Mouse (Mus musculus) urinary bladder, adult 18-20 months (tissue): ENCODE data around the gene Sema3g.

Experiments
- DNase-seq, 2 experiments: peaks; one replicate each; pipeline ENCODE4 v3.0.0; 2022; ENCODE audit warnings: low spot score in 2 of 2, mixed read lengths in 2 of 2

The Sema3g gene

DNA sequence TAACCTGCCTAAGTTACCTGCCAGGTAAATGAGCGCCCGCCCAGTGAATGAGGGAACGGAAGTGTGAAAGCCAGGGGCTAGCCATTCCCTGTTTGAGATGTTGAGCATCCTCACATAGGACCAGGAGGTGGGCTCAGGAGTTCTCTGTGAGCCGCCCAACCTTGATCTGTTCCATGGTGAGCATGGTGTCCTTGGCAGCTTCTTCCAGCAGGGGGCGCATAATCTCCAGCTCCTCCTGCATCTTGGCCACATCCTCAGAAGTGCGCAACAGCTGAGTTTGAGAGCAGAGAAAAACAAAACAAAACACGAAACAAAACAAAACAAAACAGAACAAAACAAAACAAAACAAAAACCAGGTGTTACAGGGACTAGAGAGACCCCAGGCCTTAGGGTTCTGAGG, 54.5 kb downstream of the Sema3g start:
- peak; percentile 37 to 65 for DNase-seq
